Mouse (Mus musculus): ENCODE data around the gene Mboat7. TPM values are rescaled to one million over a fixed set of nuclear protein-coding genes. Genes with fewer than 3 reads are reported as not detected.
"Not testable (repeated sequence)": the region's sequence is repeated elsewhere in the genome, so short reads cannot be mapped to it uniquely, and the experiment has no call there.

The Mboat7 gene
- total RNA-seq (2021), result 10 to 100 TPM; 10.6 to 12.8 TPM
- long read RNA-seq, experiment 1, transcript Mboat7-201 (8 exons, 2,878 nt), result major isoform, 10 of 13 reads
- long read RNA-seq, experiment 1, partial matches to known transcripts, result 1 of 13 reads
- long read RNA-seq, experiment 1, other reads (novel, unspliced or antisense), result 2 of 13 reads
- long read RNA-seq, experiment 2, transcript Mboat7-201 (8 exons, 2,878 nt), result major isoform, 15 of 20 reads
- long read RNA-seq, experiment 2, partial matches to known transcripts, result 0 of 20 reads
- long read RNA-seq, experiment 2, other reads (novel, unspliced or antisense), result 5 of 20 reads

- peak; percentile 95 for DNase-seq
- intact Hi-C loops (cut with DNase I; ENCODE audit: low total_unique reads), result no loop called here
These were observed at the start of gene Mboat7 for GRCm38 (mm10) chr7:3692987-3693808. TSS of gene Mboat7 (minus strand) at chr7:3693523.

DNA sequence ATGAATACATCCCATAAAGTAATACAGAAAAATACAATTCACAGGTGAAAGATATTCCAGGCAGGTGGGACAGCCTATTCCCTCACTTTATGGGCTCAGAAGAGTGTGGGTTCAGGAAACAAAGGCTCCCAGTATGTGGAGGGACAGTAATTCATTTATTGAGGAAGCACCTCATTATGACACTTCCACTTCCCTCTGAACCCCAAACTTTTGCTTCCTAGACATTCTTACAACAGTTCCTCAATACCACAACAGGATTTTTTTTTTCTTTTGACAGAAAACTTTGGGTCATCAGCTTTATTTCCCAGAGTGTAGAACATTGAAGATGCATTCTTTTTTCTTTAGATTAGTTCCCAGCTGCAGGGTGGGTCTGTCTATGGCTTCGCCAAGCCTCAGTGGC is 39.4 kb upstream of the Mboat7 start:
- DNase-seq; intact Hi-C loops (cut with DNase I; ENCODE audit: low total_unique reads): not testable (repeated sequence)

DNA sequence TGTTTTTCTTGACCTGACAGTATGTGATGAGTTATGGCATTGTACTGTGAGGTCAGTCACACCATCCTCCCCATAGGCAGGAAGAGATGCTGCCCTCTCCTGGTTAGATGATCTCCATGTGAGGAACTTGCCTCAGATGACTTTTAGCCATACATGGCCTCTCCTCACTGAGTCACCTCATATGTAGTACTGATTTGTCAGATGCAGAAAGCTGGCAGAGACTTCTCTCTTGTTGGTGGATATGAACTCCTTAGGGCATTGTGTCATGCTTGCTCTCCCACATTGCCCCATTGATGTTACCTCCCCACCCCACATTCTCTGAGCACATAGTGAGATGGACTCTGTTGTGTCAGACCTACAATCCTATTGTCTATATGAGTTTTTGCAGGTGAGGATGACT is 32.1 kb upstream of the Mboat7 start:
- intact Hi-C loops (cut with DNase I; ENCODE audit: low total_unique reads); DNase-seq: not testable (repeated sequence)

- intact Hi-C loops (cut with DNase I; ENCODE audit: low total_unique reads); DNase-seq: not testable (repeated sequence)
These were observed 26.9 kb upstream of the Mboat7 start, which contains the start of gene Pirb for GRCm38 (mm10) chr7:3720268-3720667. TSS of gene Pirb (minus strand) at chr7:3720391.

DNA sequence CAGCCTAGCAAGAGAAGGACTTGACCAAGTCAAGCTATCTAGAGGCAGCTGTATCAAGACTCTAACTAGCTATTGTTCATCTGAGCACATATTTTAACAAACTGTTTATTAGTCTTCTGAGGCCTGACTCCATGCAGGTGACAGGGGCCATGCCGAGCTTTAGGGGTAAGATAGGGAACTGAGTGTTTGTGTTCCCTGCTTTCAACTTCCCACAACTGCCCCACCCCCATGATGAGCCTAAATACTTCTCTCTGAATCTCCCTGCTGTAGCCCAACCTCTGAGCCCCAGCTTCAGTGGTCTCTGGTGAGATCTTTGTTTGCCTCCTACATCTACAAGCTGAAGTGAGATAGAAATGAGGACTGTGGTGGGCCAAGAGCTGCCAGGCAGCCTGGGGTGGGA is 21.9 kb upstream of the Mboat7 start:
- intact Hi-C loops (cut with DNase I; ENCODE audit: low total_unique reads), result no loop called here
- DNase-seq, result no peak

GRCm38 (mm10) chr7:3712264-3712942 is 19.1 kb upstream of the Mboat7 start:
- no peak for DNase-seq
- intact Hi-C loops (cut with DNase I; ENCODE audit: low total_unique reads), result no loop called here

DNA sequence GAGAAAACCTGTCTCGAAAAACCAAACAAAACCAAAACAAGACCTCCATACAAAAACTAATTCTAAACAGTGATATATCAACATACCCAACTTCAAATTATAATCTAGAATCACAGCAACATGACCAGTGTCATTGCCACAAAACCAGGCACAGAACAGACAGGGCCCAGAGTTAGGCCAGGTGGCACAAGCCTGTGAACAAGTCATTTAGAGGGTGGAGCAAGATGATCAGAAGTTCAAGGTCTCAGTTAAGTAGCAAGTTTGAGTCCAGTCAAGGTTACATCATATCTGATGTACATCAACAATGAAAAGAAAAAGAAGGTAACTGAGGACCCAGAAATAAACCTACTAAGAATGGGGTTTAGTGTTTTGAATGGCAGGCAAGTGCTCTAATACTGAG is 15.7 kb upstream of the Mboat7 start:
- intact Hi-C loops (cut with DNase I; ENCODE audit: low total_unique reads), result no loop called here

GRCm38 (mm10) chr7:3708447-3708980 is 15.2 kb upstream of the Mboat7 start:
- intact Hi-C loops (cut with DNase I; ENCODE audit: low total_unique reads); DNase-seq: not testable (repeated sequence)

More for the DNA sequence above, 15.7 kb upstream of the Mboat7 start:
- DNase-seq, result no peak

GRCm38 (mm10) chr7:3707568-3708413 is 14.5 kb upstream of the Mboat7 start:
- intact Hi-C loops (cut with DNase I; ENCODE audit: low total_unique reads), result no loop called here
- no peak for DNase-seq

- no peak for DNase-seq
- intact Hi-C loops (cut with DNase I; ENCODE audit: low total_unique reads), result no loop called here
These were observed 13.7 kb upstream of the Mboat7 start for GRCm38 (mm10) chr7:3707027-3707426.

DNA sequence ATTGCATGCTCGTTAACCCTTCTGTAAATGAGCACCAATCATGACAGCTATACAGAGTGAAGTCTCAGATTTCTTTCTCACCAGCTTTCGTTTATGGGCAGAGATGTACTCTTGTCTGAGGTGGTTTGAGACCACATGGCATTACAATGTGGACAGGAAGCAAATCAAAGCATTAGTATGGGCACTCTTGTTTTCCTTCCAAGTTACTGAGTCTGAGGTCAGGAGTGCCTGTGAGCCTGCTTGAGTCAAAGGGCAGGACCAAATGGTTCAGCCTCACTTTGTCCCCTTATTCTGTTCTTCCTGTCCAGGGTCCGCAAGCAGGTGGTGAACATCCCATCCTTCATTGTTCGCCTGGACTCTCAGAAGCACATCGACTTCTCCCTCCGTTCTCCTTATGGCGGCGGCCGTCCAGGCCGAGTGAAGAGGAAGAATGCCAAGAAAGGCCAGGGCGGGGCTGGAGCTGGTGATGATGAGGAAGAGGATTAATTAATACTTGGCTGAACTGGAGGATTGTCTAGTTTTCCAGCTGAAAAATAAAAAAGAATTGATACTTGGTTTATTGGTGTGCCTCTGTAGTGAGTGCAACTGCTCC is 13.1 kb upstream of the Mboat7 start:
- intact Hi-C loops (cut with DNase I; ENCODE audit: low total_unique reads), result no loop called here

GRCm38 (mm10) chr7:3705911-3706310 is 12.6 kb upstream of the Mboat7 start:
- DNase-seq, result no peak

More for the DNA sequence above, 13.1 kb upstream of the Mboat7 start:
- DNase-seq, result no peak

DNA sequence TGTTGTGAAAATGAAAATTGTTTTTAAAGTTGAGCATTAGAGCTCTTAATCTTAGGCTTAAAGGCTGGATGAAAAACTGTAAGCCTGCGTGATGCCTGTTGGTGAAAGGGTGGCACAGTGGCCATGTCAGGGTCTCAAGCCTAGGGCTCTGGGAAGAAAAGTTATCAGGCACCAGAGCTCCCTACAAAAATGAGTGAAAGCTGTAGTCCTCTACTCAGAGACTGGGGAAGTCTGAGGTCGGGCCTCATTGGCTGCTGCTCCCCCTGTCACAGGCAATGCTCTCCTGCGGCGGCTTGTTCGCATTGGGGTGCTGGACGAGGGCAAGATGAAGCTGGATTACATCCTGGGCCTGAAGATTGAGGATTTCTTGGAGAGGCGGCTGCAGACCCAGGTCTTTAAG is 12.1 kb upstream of the Mboat7 start:
- intact Hi-C loops (cut with DNase I; ENCODE audit: low total_unique reads); DNase-seq: not testable (repeated sequence)

More at GRCm38 (mm10) chr7:3705911-3706310, 12.6 kb upstream of the Mboat7 start:
- intact Hi-C loops (cut with DNase I; ENCODE audit: low total_unique reads), result no loop called here

DNA sequence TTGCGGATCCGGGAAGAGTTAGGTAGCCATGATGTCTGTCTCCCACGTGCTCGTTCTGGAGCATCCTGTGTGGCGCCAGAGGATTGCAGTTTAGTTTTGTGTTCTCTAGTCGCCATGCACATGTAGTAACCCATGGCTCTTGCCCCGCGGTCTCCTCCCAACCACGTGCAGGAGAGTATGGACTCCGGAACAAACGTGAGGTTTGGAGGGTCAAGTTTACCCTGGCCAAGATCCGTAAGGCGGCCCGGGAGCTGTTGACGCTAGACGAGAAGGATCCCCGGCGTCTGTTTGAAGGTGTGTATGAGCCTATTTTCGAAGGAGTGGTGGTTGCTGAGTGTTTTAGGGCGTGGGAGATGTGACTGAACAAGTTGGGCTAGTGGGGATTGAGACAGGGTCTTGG is 11.2 kb upstream of the Mboat7 start:
- DNase-seq, result no peak
- intact Hi-C loops (cut with DNase I; ENCODE audit: low total_unique reads), result no loop called here

GRCm38 (mm10) chr7:3703879-3704441 is 10.6 kb upstream of the Mboat7 start, which contains the start of gene Rps9:
TSS of gene Rps9 (plus strand) at chr7:3703993.
- DNase-seq, result peak; percentile 94
- intact Hi-C loops (cut with DNase I; ENCODE audit: low total_unique reads), result no loop called here

GRCm38 (mm10) chr7:3703148-3703878 is 10.0 kb upstream of the Mboat7 start:
- intact Hi-C loops (cut with DNase I; ENCODE audit: low total_unique reads), result no loop called here
- no peak for DNase-seq

DNA sequence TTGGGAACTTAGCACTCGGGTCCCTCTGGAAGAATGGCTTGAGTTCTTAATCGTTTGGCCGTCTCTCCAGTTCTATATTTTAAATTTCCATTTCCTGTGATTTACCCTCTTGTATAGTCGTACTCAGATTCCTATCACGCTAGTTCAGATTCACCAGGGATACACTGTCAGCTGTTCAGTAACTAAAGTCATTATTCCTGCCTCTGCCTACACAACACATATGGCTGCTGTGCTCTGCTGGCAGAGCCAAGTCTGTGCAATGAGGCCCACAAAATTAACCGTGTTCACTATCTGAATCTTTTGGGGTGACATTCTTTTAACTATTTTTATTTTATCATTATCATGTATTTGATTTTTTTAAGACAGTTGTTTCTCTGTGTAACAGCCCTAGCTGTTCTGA is 5.1 kb upstream of the Mboat7 start:
- intact Hi-C loops (cut with DNase I; ENCODE audit: low total_unique reads), result no loop called here
- DNase-seq, result no peak

GRCm38 (mm10) chr7:3694949-3695305 is 1.6 kb upstream of the Mboat7 start:
- DNase-seq; intact Hi-C loops (cut with DNase I; ENCODE audit: low total_unique reads): not testable (repeated sequence)
